Mouse (Mus musculus) stomach, adult 2 months (tissue): ENCODE measurements around the gene Vmn2r20. TPM values are rescaled to one million over a fixed set of nuclear protein-coding genes. Genes with fewer than 3 reads are reported as not detected.

Source experiments
- polyA plus RNA-seq: library from polyadenylated mRNA; depleted of rRNA; stranded (reverse); fragments of >200 nt; gene quantifications from 2 replicates; pipeline ENCODE4 v1.2.3, GENCODE M21; 2012; rRNA removed

Vmn2r20 gene
- not detected in 2 replicates for polyA plus RNA-seq

GRCm38 (mm10) chr6:123418016-123418415, at the start of gene Vmn2r20:
Gene Vmn2r20 (minus strand): TSS chr6:123418116.

Other genes starting within 250 kb of the Vmn2r20 start
- not detected in 2 replicates for gene Clec4b2, start 245.2 kb downstream of the Vmn2r20 start, polyA plus RNA-seq
- gene Clec4n, start 188.3 kb downstream of the Vmn2r20 start, polyA plus RNA-seq = 0.14 and 0.30 TPM in 2 replicates
- 0.09 TPM in 1 of 2 replicates, not detected in the other for gene Clec4d, start 156.0 kb downstream of the Vmn2r20 start, polyA plus RNA-seq
- not detected in 2 replicates for gene Clec4e, start 128.2 kb downstream of the Vmn2r20 start, polyA plus RNA-seq
- not detected in 2 replicates for gene Vmn2r19, start 109.8 kb downstream of the Vmn2r20 start, polyA plus RNA-seq
- not detected in 2 replicates for gene Vmn2r21, start 115.3 kb upstream of the Vmn2r20 start, polyA plus RNA-seq
- gene Vmn2r22, start 232.6 kb upstream of the Vmn2r20 start, polyA plus RNA-seq = not detected in 2 replicates